Mouse (Mus musculus) kidney, embryonic 14.5 days (tissue): Measurements from ENCODE around the gene Ttc39a. TPM values are rescaled to one million over a fixed set of nuclear protein-coding genes. Genes with fewer than 3 reads are reported as not detected.

ENCODE experiments used
- ATAC-seq: fragments of 200-750 bp; cut with Nextera tagmentation; 2 replicates; pipeline ENCODE4 v1.8.0; 2017; ENCODE audit warnings: moderate number of reproducible peaks, mild to moderate bottlenecking, moderate TSS enrichment, moderate library complexity; ENCODE audit not compliant: low FRiP score, low TSS enrichment
- H3K27ac ChIP-seq: fragments of 300-500 bp; sonication (generic); 2 replicates; pipeline ENCODE4 v1.5.1; 2014; ENCODE audit warnings: low read depth, mild to moderate bottlenecking, low read length, moderate library complexity, mixed read lengths
- H3K27me3 ChIP-seq: fragments of 300-500 bp; sonication (generic); 2 replicates; pipeline ENCODE4 v1.6.1; 2014; ENCODE audit warnings: mild to moderate bottlenecking, low read length; ENCODE audit not compliant: control insufficient read depth, insufficient read depth
- H3K36me3 ChIP-seq: fragments of 300-500 bp; sonication (generic); 2 replicates; pipeline ENCODE4 v1.6.1; 2014; ENCODE audit warnings: low read length, mixed read lengths; ENCODE audit not compliant: control insufficient read depth, insufficient read depth
- H3K4me1 ChIP-seq: fragments of 300-500 bp; sonication (generic); 2 replicates; pipeline ENCODE4 v1.6.1; 2014; ENCODE audit warnings: low read length, mixed read lengths; ENCODE audit not compliant: control insufficient read depth, insufficient read depth
- H3K4me2 ChIP-seq: fragments of 300-500 bp; sonication (generic); replicated peaks from 2 replicates; pipeline ENCODE4 v1.6.1; 2014; ENCODE audit warnings: low read depth, mild to moderate bottlenecking, low read length
- H3K4me3 ChIP-seq: fragments of 300-500 bp; sonication (generic); 2 replicates; pipeline ENCODE4 v1.5.1; 2014; ENCODE audit warnings: mild to moderate bottlenecking, low read length
- H3K9ac ChIP-seq: fragments of 300-500 bp; sonication (generic); 2 replicates; pipeline ENCODE4 v1.6.1; 2014; ENCODE audit warnings: low read depth, mild to moderate bottlenecking, low read length, moderate library complexity
- H3K9me3 ChIP-seq: fragments of 300-500 bp; sonication (generic); 2 replicates; pipeline ENCODE4 v1.6.1; 2016; ENCODE audit warnings: low read length; ENCODE audit not compliant: control insufficient read depth
- WGBS: fragments of 180-500 bp; shearing (Covaris S2); extraction: QIAGEN DNeasy Blood & Tissue Kit; methylation state at CpG from one replicate; pipeline ENCODE4 v1.1.7; 2014; 5-methylcytosine and 5-hydroxymethylcytosine counted together
- polyA plus RNA-seq: library from polyadenylated mRNA; unstranded; fragments of >200 nt; fragmentation: Nextera tagmentation; extraction: Ambion mirVana; gene quantifications from 2 replicates; pipeline ENCODE4 v1.2.1, GENCODE M21; 2014

The Ttc39a gene
- polyA plus RNA-seq, 1 experiment from 2014 or later: 6.1 TPM

DNA sequence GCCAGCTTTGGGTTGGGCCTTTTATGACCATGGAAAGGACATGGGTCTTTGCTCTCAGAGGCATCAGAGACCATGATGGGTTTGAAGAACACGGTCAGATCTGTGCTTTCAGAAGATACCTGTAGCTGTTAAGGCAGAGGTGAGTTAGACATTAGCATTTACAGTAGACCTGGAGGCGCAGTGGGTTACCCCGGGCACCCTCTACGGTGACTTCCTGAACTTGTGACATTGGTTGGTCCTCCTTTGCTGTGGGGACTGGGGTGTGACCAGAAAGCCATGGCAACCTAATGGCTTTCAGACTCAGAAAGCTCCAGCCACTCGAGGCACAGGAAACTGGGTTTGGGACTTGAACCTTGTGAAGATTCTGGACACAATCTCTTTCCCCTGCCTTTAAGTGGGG is 5.8 kb downstream of the Ttc39a start:
- H3K4me2 ChIP-seq: no peak overlapping the region
- ATAC-seq: no peak
- H3K27ac ChIP-seq: no peak overlapping the region
- H3K36me3 ChIP-seq: no peaks in the 10 kb centered on the region
- H3K9me3 ChIP-seq: no peaks in the 10 kb centered on the region
- H3K4me3 ChIP-seq: no peak overlapping the region
- H3K9ac ChIP-seq: no peak overlapping the region
- H3K27me3 ChIP-seq: no peaks in the 10 kb centered on the region
- H3K4me1 ChIP-seq: no peaks in the 10 kb centered on the region; the same call in 1 of the 2 replicates
- WGBS: 84% methylated on average over 5 of the region's 5 CpGs

DNA sequence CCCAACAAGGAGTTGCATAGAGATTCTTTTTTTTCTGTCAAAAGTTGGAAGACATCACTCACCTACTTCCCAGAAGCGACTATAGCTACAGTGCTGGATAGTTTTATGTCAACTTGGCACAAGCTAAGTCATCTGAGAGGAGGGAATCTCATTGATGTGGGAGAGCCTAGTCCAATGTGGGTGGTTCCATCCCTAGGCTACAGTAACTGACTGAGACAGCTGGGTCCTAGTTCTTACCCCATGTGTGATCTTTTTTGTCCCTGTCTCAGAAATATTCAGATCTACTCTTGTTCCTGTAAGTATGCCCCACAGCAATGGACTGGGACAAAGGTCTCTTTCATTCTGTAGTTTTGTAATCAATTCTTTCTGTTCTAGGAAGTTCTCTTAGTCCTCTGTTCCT is 11.6 kb downstream of the Ttc39a start:
- no peaks in the 10 kb centered on the region for H3K36me3 ChIP-seq
- ATAC-seq: no peak
- H3K9ac ChIP-seq: no peak overlapping the region
- H3K27ac ChIP-seq: no peak overlapping the region
- no peak overlapping the region for H3K4me3 ChIP-seq
- H3K27me3 ChIP-seq: no peaks in the 10 kb centered on the region
- WGBS: 76% methylated on average over 1 of the region's 1 CpGs
- no peaks in the 10 kb centered on the region; the same call in 1 of the 2 replicates for H3K4me1 ChIP-seq
- H3K4me2 ChIP-seq: no peak overlapping the region
- no peaks in the 10 kb centered on the region for H3K9me3 ChIP-seq

DNA sequence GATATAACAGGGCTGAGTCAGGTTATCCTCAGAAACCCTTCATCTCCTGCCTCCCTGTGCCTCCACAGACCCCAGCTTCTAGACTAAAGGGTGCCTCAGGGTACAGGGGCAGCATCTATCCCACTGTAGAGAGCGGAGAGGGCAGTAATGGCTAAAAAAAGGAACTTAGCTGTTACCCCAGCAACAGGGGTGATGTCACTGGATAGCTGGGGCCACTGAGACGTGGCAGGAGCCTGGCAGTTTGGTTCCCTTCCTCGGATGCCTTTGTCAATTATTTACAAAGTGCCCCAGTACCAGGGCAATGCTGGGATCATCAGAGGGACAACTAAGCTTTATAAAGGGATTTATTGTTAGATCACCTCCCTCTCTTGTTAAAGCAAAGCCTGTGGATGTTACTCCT is 12.6 kb downstream of the Ttc39a start:
- peak; percentile 69; the same call in 1 of the 2 replicates for ATAC-seq
- H3K36me3 ChIP-seq: no peaks in the 10 kb centered on the region
- no peaks in the 10 kb centered on the region for H3K27me3 ChIP-seq
- no peak overlapping the region for H3K27ac ChIP-seq
- WGBS: 22% methylated on average over 3 of the region's 3 CpGs
- H3K4me2 ChIP-seq: no peak overlapping the region
- H3K4me1 ChIP-seq: no peaks in the 10 kb centered on the region; the same call in 1 of the 2 replicates
- no peaks in the 10 kb centered on the region for H3K9me3 ChIP-seq
- no peak overlapping the region for H3K4me3 ChIP-seq
- no peak overlapping the region for H3K9ac ChIP-seq

DNA sequence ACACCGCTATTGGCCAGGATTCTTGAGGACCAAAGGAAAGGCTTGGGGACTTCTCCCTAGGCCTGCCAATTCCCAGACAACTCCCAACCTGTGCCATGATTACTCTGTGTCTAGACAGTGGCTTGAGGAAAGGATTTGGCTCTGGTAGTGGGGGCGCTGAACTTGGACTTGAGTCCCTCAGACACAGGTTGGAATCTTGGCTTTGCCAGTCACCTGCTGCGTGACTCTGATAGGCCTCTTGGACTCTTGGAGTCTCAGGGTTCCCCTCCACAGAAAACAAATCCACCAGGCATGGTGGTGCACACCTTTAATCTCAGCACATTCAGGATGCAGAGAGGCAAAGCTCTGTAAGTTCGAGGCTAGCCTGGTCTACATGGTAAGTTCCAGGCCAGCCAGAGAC is 13.1 kb downstream of the Ttc39a start:
- peak; percentile 59; the same call in 1 of the 2 replicates for ATAC-seq

DNA sequence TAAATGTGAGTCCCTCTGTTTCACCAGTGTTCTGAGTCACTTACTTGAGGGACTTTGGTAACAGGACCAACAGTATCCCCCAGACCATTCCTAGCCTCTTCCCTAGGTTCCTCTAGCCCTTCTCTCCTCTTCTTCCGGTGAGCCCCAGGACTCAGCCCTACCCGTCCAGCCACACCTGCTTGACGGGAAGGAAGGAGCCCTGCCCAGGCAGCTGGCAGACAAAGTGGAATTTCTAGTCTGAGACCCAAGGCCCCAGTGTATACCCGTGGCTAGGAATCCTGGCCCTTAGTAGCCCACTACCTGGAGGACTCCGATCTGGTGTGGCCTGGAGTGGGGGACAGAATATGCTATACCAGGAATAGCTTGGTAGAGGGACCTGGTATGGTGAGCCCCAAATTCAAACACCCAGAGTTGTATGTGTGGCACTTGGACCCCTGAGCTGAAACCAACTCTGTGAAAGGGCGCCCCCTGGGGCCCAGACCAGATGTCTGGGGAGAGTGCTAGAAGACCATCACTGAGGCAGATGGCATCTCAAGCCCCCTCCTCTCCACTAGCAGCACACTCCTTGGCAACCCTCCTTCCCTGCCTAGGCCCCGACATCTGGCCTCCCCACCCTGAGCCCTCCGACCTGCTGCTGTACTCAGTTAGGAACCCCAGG is 13.8 kb downstream of the Ttc39a start:
- WGBS: 62% methylated on average over 8 of the region's 8 CpGs
- Histone ChIP-seq H3K9ac (no peak overlapping the region), H3K27ac (no peak overlapping the region), H3K4me2 (no peak overlapping the region), H3K4me3 (no peak overlapping the region), H3K4me1 (no peaks in the 10 kb centered on the region; the same call in 1 of the 2 replicates), H3K9me3 (no peaks in the 10 kb centered on the region), H3K27me3 (no peaks in the 10 kb centered on the region), H3K36me3 (no peaks in the 10 kb centered on the region)
- 0 out of 2 replicates have a peak, but pooled peaks have one; percentile 11 for ATAC-seq

More for the DNA sequence above, 13.1 kb downstream of the Ttc39a start:
- Histone ChIP-seq H3K9me3 (no peaks in the 10 kb centered on the region), H3K27ac (no peak overlapping the region; the same call in 1 of the 2 replicates), H3K4me2 (no peak overlapping the region), H3K9ac (no peak overlapping the region), H3K4me1 (no peaks in the 10 kb centered on the region; the same call in 1 of the 2 replicates), H3K27me3 (no peaks in the 10 kb centered on the region), H3K4me3 (no peak overlapping the region), H3K36me3 (no peaks in the 10 kb centered on the region)
- 85% methylated on average over 4 of the region's 4 CpGs for WGBS

DNA sequence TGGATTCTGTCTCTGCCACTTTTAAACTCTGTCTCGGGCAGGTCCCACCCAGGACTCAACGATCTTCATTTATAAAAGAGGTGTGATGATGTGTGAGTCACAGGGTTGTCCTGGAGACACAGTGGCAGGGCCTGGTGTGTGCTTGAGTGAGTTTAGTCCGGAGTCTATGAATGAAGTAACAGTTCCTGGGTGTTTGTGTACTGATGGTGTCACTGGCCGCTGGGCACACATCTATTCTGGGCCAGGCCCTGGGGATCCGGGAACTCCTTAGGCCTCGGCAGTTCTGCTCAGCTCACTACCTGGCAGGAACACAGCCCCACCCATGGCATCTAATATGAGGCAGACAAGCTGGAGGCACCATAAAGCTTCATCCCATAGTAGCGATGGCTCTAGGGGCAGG is 15.2 kb downstream of the Ttc39a start:
- Histone ChIP-seq H3K4me3 (no peak overlapping the region), H3K9me3 (no peaks in the 10 kb centered on the region), H3K4me1 (no peaks in the 10 kb centered on the region; the same call in 1 of the 2 replicates), H3K27me3 (no peaks in the 10 kb centered on the region), H3K9ac (no peak overlapping the region), H3K36me3 (no peaks in the 10 kb centered on the region), H3K27ac (no peak overlapping the region), H3K4me2 (no peak overlapping the region)
- 84% methylated on average over 7 of the region's 7 CpGs for WGBS
- no peak for ATAC-seq

DNA sequence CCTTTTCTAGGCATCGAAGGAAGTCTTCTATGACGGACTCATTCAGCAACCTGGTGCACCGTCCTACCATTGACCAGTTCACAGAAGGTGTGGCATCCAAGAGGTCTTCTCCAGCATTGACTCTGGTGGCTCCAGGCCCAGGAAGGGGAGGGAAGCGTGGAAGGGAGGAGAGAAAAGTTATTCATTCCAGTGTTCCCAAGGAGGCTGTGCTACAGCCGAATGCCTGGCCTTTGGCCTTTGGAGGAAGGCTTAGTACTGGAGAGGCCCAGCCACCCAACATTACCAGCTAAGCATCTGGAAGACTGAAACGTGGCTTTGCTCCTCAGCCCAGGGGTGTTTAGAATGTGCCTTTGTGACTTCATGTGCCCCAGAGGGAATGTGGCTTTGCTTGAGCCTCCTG is 16.0 kb downstream of the Ttc39a start:
- no peak for ATAC-seq
- Histone ChIP-seq H3K27me3 (no peaks in the 10 kb centered on the region), H3K9ac (no peak overlapping the region), H3K4me3 (no peak overlapping the region), H3K36me3 (no peaks in the 10 kb centered on the region), H3K4me1 (no peaks in the 10 kb centered on the region; the same call in 1 of the 2 replicates), H3K4me2 (no peak overlapping the region), H3K27ac (no peak overlapping the region), H3K9me3 (no peaks in the 10 kb centered on the region)
- 64% methylated on average over 6 of the region's 6 CpGs for WGBS

DNA sequence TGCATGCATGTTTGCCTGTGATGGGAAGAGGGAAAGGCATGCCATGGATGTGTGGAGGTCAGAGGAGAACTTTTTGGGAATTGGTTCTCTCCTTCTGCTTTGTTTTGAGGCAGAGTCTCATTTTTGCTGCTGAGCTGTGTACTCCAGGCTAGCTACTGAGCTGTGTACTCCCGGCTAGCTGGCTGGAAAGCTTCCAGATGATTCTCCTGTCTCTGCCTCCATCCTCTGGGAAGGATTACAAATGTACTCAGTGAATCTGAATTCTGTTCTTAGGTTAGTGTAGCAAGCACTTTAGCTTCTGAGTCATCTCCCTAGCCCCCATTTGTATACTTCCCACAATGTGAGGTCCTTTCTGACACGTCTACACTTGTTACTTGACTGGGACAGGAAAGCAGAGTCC is 17.0 kb downstream of the Ttc39a start:
- Histone ChIP-seq H3K4me3 (no peak overlapping the region), H3K36me3 (no peaks in the 10 kb centered on the region), H3K27ac (no peak overlapping the region), H3K4me2 (no peak overlapping the region), H3K9me3 (no peaks in the 10 kb centered on the region), H3K9ac (no peak overlapping the region), H3K4me1 (no peaks in the 10 kb centered on the region; the same call in 1 of the 2 replicates), H3K27me3 (no peaks in the 10 kb centered on the region)
- ATAC-seq: no peak
- WGBS: 85% methylated on average over 2 of the region's 2 CpGs

DNA sequence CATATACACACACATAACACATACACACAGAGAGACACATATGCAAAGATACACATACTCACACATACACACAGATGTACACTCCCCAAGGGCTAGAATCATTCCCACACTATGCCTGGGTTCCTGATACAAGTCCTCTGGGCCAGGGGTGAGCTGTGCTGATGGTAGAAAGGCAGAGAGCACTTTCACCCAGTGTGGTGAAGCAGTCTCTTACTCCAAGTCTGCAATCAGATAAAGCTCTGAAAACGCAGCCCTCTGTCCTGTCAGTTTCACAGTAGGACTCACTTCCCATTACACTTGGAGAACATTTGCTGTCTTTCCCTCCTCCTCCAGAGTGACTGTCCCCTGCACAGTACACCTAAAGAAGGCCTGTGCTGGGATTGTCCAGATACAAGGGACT is 20.6 kb downstream of the Ttc39a start:
- Histone ChIP-seq H3K27ac (no peak overlapping the region), H3K9me3 (no peaks in the 10 kb centered on the region), H3K4me3 (no peak overlapping the region), H3K27me3 (no peaks in the 10 kb centered on the region), H3K36me3 (no peaks in the 10 kb centered on the region), H3K4me1 (no peaks in the 10 kb centered on the region; the same call in 1 of the 2 replicates), H3K4me2 (no peak overlapping the region), H3K9ac (no peak overlapping the region)
- no peak for ATAC-seq
- WGBS: 73% methylated on average over 1 of the region's 1 CpGs
